Mouse (Mus musculus): ENCODE measurements at regions not wholly inside any gene's neighbourhood (a gene's known extent, or its start where the extent isn't known, plus 50 kb on each side); places are given as distances from the start of the nearest gene placed in this dataset.

DNA sequence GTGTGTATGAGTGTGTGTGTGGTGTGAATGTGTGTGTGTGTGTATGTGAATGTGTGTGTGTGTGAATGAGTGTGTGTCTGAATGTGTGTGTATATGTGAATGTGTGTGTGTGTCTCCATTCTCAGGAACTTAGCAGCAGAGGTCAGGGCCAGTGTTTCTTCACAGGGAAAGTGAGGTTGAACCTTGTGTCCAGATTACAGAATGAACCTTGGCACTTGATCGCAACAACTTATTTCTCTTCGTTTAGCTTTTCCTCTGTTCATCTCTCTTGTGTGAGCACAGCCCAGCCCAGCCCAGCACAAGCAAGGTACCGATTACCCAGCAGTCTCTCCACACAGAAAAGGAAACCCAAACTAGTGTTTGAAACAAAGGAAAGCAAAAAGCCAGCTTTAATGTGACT lies 249.7 kb downstream of the Foxo1 start:
- TF ChIP-seq POLR2A (IDR thresholded peaks at IDR 0.05; ENCODE audit: borderline replicate concordance, insufficient read depth, low read length) = no peak
- TF ChIP-seq CTCF (IDR thresholded peaks at IDR 0.05; ENCODE audit: borderline replicate concordance, insufficient read depth, low read depth, low read length) = no peak

Data from cerebellum, adult 2 months (tissue).